Mouse (Mus musculus) erythroblast, embryonic 14.5 days (primary cell): ENCODE data around the gene Galk1. TPM values are rescaled to one million over a fixed set of nuclear protein-coding genes. Genes with fewer than 3 reads are reported as not detected.

ENCODE experiments used
- H3K27me3 ChIP-seq: 2 replicates; pipeline ENCODE4 v1.6.1; 2012; ENCODE audit warnings: inconsistent platforms; ENCODE audit not compliant: control insufficient read depth
- H3K36me3 ChIP-seq: 2 replicates; pipeline ENCODE4 v1.6.1; 2012; ENCODE audit warnings: mild to moderate bottlenecking, inconsistent platforms; ENCODE audit not compliant: control insufficient read depth
- H3K4me1 ChIP-seq: 2 replicates; pipeline ENCODE4 v1.6.1; 2012; ENCODE audit warnings: inconsistent platforms; ENCODE audit not compliant: control insufficient read depth
- H3K4me3 ChIP-seq: replicated peaks from 2 replicates; pipeline ENCODE3; 2012; ENCODE audit warnings: moderate library complexity, mild to moderate bottlenecking, inconsistent platforms
- H3K9me3 ChIP-seq: 2 replicates; pipeline ENCODE4 v1.6.1; 2012; ENCODE audit warnings: low read length, inconsistent platforms, mixed read lengths; ENCODE audit not compliant: control insufficient read depth
- GATA1 ChIP-seq: IDR thresholded peaks from 2 replicates; pipeline ENCODE4 v1.6.1; 2012; ENCODE audit warnings: low read length, inconsistent platforms, mixed read lengths
- TAL1 ChIP-seq: IDR thresholded peaks from 3 replicates; pipeline ENCODE4 v1.6.1; 2012; ENCODE audit warnings: low read length, inconsistent platforms, mixed read lengths
- polyA plus RNA-seq: library from polyadenylated mRNA; stranded (reverse); fragments of >175 nt; gene quantifications from 2 replicates; pipeline ENCODE4 v1.2.3, GENCODE M21; 2012

Galk1 gene
- polyA plus RNA-seq, 1 experiment = 1.9 TPM

DNA sequence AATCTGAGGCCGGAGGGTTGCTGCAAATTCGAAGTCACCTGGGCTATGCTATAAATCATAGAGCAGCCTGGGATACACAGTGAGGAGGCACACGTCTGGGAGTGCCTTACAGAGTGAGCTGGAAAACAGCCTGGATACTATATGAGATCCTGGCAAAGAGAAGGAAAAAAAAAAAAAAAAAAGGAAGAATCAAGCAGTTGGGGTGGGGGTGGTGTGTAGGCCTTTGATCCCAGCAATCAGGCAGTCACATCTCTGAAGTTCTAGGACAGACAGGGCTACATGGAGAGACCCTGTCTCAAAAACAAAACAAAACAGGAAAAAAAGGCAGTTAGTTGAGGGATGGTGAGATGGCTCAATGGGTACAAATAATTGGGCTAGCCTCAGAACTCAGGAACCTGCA, 24.2 kb upstream of the Galk1 start:
- no peaks in the 10 kb centered on the region for H3K27me3 ChIP-seq
- TF ChIP-seq GATA1 (no peak), TAL1 (no peak)
- no peak overlapping the region for H3K4me3 ChIP-seq
- H3K4me1 ChIP-seq = peaks cover 21% of the 10 kb centered on the region
- no peaks in the 10 kb centered on the region; the same call in 1 of the 2 replicates for H3K9me3 ChIP-seq
- H3K36me3 ChIP-seq = peaks cover 73% of the 10 kb centered on the region

- Histone ChIP-seq H3K4me3 (no peak overlapping the region), H3K9me3 (no peaks in the 10 kb centered on the region), H3K27me3 (no peaks in the 10 kb centered on the region), H3K36me3 (peaks cover 66% of the 10 kb centered on the region), H3K4me1 (peaks cover 35% of the 10 kb centered on the region)
- TF ChIP-seq TAL1 = no peak
- TF ChIP-seq GATA1 = no peak
Observed at GRCm38 (mm10) chr11:116034584-116034983, 22.1 kb upstream of the Galk1 start.

DNA sequence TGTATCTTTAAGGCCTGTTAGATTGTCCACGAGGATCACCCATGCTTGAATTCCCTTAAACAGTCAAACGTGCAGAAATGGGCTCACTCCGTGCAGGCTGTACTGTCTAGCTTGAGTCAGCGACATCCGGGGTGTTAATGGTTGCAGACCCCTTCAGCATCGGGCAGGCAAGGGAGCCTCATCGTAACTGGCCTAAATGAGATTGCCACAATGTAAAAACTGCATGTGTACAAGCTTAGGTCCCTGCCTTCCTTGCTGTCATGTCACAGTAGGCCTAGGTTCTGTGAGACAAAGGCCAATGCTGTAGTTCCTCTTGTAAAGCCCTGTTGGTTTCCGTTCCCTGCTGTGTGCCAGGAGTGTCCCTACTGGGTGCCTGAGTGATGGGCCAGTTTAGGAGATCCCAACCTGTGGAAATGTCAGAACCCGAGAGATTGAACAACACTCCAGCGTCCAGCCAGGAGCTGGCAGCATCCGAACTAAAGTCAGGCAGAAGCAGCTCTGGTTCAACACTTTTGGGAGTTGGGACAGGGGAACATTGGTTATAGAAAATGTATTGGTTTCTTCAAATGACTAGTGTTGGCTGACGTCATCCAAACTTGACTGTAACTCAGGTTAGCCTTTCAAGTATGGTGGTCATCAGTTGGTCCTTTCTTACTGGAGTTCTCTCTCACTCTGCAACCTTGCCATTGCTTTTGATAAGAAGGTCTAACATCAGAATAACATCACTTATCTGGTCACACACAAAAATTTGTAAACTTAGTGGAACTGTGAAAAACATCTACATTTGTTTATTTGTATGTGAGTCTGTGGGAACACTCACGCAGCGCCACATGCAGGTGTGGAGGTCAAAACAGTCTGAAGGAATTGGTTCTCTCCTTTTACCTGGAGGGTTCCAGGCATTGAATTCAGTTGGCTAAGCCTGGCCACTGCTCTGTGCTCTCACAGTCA, 18.7 kb upstream of the Galk1 start:
- TF ChIP-seq TAL1 (no peak), GATA1 (no peak)
- Histone ChIP-seq H3K9me3 (no peaks in the 10 kb centered on the region), H3K36me3 (peaks cover 37% of the 10 kb centered on the region), H3K4me1 (peaks cover 51% of the 10 kb centered on the region), H3K27me3 (no peaks in the 10 kb centered on the region), H3K4me3 (peak overlapping the region; percentile 97)

DNA sequence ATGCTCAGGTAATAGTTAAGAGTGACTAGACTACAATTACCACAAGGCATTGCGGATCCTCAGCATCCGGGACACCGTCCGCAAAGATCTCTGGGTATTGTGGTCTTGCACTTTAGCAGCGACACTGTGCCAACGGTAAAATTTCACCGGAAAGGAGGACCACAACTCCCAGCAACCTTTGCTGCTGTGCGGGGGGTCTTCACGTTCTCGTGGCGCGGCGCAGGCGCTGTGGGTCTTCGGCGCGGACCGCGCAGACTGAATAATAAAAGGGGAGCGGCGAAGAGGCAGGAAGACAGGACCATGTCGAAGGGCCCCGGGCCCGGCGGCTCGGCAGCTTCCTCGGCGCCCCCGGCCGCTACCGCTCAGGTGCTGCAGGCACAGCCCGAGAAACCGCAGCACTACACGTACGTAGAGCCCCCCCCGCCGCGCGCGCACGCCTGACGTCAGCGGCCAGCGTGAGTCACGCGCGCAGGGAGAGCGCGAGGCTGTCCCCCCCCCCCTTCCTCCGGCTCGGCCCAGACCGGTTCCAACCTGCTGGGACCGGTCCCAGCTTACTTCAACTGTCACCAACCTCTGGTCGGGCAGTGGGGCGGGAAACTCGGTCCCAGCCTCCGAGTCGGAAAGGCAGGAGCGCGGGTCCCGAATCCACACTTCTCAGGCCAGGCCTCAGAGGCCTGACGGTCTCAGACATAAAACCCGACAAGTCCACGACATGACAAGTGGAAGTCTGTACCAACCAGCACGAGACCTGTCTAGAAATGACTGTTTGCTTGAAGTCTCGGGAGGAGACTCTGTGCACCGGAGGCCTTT, 17.8 kb upstream of the Galk1 start, which contains the start of gene Unk:
Unk (plus strand) TSS at position 235 of the 810 bp plus-strand sequence.
- no peak for TF ChIP-seq GATA1
- TF ChIP-seq TAL1 = no peak
- Histone ChIP-seq H3K9me3 (no peaks in the 10 kb centered on the region), H3K27me3 (no peaks in the 10 kb centered on the region), H3K4me3 (peak within 1 kb of the TSS; percentile 97), H3K36me3 (peaks cover 36% of the 10 kb centered on the region), H3K4me1 (peaks cover 52% of the 10 kb centered on the region)

- Histone ChIP-seq H3K4me3 (peak overlapping the region; percentile 97), H3K9me3 (no peaks in the 10 kb centered on the region), H3K4me1 (peaks cover 53% of the 10 kb centered on the region), H3K27me3 (no peaks in the 10 kb centered on the region), H3K36me3 (peaks cover 28% of the 10 kb centered on the region)
- TF ChIP-seq TAL1 = no peak
- TF ChIP-seq GATA1 = no peak
Observed at GRCm38 (mm10) chr11:116029086-116029865, 16.8 kb upstream of the Galk1 start.

- Histone ChIP-seq H3K4me1 (peaks cover 50% of the 10 kb centered on the region), H3K36me3 (peaks cover 29% of the 10 kb centered on the region), H3K9me3 (no peaks in the 10 kb centered on the region), H3K27me3 (no peaks in the 10 kb centered on the region), H3K4me3 (no peak overlapping the region)
- TF ChIP-seq GATA1 (no peak), TAL1 (no peak)
Observed at GRCm38 (mm10) chr11:116028177-116028865, 15.8 kb upstream of the Galk1 start.

DNA sequence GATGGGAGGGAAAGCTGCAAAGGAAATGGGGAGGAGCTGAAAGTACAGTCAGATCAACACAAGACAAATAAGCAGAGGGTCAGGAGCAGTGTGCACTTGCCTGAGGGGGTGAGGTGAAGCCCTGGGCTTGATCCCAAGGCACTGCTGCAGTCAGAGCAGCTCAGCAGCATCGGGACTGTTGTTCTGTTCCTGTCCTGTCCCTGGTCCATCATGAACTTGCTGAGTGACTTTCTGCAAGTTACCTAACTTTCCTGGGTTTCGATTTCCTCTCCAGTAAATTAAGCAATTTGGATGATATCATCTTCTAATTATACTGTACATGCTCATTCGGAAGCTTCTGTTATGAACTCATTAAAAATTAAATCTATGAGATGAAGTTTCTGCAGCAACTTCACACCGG, 15.2 kb upstream of the Galk1 start, which contains the start of gene H3f3b:
H3f3b (minus strand) TSS at position 207 of the 400 bp plus-strand sequence.
- TF ChIP-seq TAL1 (no peak), GATA1 (no peak)
- H3K4me1 ChIP-seq = peaks cover 46% of the 10 kb centered on the region
- H3K36me3 ChIP-seq = peaks cover 25% of the 10 kb centered on the region
- no peaks in the 10 kb centered on the region for H3K9me3 ChIP-seq
- no peaks in the 10 kb centered on the region for H3K27me3 ChIP-seq
- no peak within 1 kb of the TSS for H3K4me3 ChIP-seq

DNA sequence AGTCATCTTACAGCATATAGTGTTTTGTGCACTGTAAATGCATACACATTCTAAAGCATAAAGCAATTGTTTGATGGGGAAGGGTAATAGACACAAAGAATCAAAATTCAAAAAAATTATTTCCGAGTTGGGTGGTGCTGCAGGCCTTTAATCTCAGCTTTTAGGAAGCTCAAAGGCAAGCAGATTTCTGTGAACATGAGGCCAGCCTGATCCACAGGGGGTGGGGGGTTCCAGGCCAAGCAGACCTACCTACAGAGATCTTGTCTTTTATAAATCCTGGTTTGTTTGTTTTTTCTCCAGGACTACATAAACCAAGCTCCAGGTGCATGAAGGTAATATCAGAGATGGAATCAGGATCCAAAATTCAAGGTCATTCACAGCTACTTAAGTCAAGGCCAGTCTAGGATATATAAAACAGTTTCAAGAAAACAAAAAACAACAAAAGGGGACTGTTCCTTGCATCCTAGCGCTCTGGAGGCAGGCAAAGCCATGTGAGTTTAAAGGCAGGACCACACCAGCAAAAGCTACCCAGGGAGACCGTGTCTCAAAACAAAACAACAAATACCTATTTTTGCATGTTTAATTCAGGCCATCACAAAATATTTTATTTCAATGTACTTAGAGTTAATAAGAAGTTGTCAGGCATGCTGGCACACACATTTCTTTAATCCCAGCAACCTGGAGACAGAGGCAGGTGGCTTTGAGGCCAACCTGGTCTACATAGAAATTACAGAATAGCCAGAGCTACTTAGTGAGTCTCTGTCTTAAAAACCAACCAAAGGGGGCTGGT, 12.7 kb upstream of the Galk1 start:
- peaks cover 37% of the 10 kb centered on the region for H3K4me1 ChIP-seq
- TF ChIP-seq TAL1 = no peak
- TF ChIP-seq GATA1 = no peak
- peak overlapping the region; percentile 6 for H3K4me3 ChIP-seq
- no peaks in the 10 kb centered on the region for H3K9me3 ChIP-seq
- H3K27me3 ChIP-seq = no peaks in the 10 kb centered on the region
- peaks cover 33% of the 10 kb centered on the region for H3K36me3 ChIP-seq
